Mouse (Mus musculus): Measurements from ENCODE around the gene Farp1.

DNA sequence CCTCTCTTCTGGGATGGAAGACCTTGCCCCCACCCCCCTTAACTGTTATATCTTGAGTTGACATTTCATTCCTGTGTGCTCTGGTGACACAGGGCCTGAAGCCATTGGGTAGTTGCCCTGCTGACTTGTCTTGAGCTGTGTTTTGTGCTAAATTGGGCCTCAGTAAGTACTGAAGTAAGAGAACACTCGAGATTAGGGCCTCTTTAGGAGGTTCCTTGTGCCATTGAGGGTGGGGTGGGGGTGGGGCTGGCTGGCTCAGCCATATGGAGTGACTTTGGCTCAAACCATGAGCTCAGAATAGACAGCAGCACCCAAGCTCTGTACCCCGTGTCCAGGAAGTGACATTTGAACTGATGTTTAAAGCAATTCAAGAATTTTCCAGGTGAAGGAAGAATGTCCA, 65.8 kb downstream of the Farp1 start:
- TF ChIP-seq CTCF (IDR thresholded peaks at IDR 0.05): no peak
- TF ChIP-seq POLR2A (IDR thresholded peaks at IDR 0.05; ENCODE audit: insufficient read depth, low read depth, low read length): no peak
- no peak for TF ChIP-seq EP300 (IDR thresholded peaks at IDR 0.05; ENCODE audit: insufficient read depth, low read depth, low read length)

Data from heart, adult 2 months (tissue).